Mouse (Mus musculus) erythroblast, embryonic 14.5 days (primary cell): ENCODE results near the gene Crebl2. TPM values are rescaled to one million over a fixed set of nuclear protein-coding genes. Genes with fewer than 3 reads are reported as not detected.

ENCODE experiments used
- H3K27me3 ChIP-seq: 2 replicates; pipeline ENCODE4 v1.6.1; 2012; ENCODE audit warnings: inconsistent platforms; ENCODE audit not compliant: control insufficient read depth
- H3K36me3 ChIP-seq: 2 replicates; pipeline ENCODE4 v1.6.1; 2012; ENCODE audit warnings: mild to moderate bottlenecking, inconsistent platforms; ENCODE audit not compliant: control insufficient read depth
- H3K4me1 ChIP-seq: 2 replicates; pipeline ENCODE4 v1.6.1; 2012; ENCODE audit warnings: inconsistent platforms; ENCODE audit not compliant: control insufficient read depth
- H3K4me3 ChIP-seq: replicated peaks from 2 replicates; pipeline ENCODE3; 2012; ENCODE audit warnings: moderate library complexity, mild to moderate bottlenecking, inconsistent platforms
- H3K9me3 ChIP-seq: 2 replicates; pipeline ENCODE4 v1.6.1; 2012; ENCODE audit warnings: low read length, inconsistent platforms, mixed read lengths; ENCODE audit not compliant: control insufficient read depth
- GATA1 ChIP-seq: IDR thresholded peaks from 2 replicates; pipeline ENCODE4 v1.6.1; 2012; ENCODE audit warnings: low read length, inconsistent platforms, mixed read lengths
- TAL1 ChIP-seq: IDR thresholded peaks from 3 replicates; pipeline ENCODE4 v1.6.1; 2012; ENCODE audit warnings: low read length, inconsistent platforms, mixed read lengths
- polyA plus RNA-seq: library from polyadenylated mRNA; stranded (reverse); fragments of >175 nt; gene quantifications from 2 replicates; pipeline ENCODE4 v1.2.3, GENCODE M21; 2012

Gene Crebl2
- polyA plus RNA-seq, 1 experiment, result 0.24 TPM

GRCm38 (mm10) chr6:134862671-134863104 lies 32.7 kb downstream of the Crebl2 start:
- Histone ChIP-seq H3K9me3 (no peaks in the 10 kb centered on the region), H3K4me3 (no peak overlapping the region), H3K4me1 (peaks cover 3% of the 10 kb centered on the region; the same call in 1 of the 2 replicates), H3K36me3 (no peaks in the 10 kb centered on the region), H3K27me3 (no peaks in the 10 kb centered on the region)
- no peak for TF ChIP-seq GATA1
- TF ChIP-seq TAL1, result no peak

DNA sequence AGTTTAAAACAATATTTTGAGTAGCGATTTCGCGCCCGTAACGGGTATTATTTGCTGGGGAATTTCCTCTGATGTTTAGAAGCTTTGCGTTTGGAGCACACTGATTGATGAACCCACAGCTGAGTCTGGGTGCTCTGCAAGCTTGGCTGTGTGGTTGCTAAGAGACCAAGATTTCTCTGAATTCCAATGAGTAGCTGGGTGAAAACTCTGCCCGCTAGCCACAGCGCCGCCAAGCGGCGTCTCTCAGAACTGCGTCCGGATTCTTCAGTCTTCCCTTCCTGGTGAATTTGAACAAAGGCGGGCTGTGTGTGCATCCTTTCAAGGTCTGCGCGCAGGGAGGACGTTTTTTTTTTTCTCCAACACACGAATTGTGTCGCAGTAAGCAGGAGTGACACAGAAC lies 33.2 kb downstream of the Crebl2 start:
- no peak for TF ChIP-seq GATA1
- TF ChIP-seq TAL1, result no peak
- H3K9me3 ChIP-seq, result no peaks in the 10 kb centered on the region
- H3K36me3 ChIP-seq, result no peaks in the 10 kb centered on the region
- peaks cover 3% of the 10 kb centered on the region; the same call in 1 of the 2 replicates for H3K4me1 ChIP-seq
- no peak overlapping the region for H3K4me3 ChIP-seq
- no peaks in the 10 kb centered on the region for H3K27me3 ChIP-seq

GRCm38 (mm10) chr6:134866113-134866512 lies 36.2 kb downstream of the Crebl2 start:
- Histone ChIP-seq H3K4me1 (peaks cover 11% of the 10 kb centered on the region), H3K4me3 (no peak overlapping the region), H3K36me3 (peaks cover 3% of the 10 kb centered on the region), H3K9me3 (no peaks in the 10 kb centered on the region), H3K27me3 (no peaks in the 10 kb centered on the region)
- TF ChIP-seq TAL1, result no peak
- no peak for TF ChIP-seq GATA1

DNA sequence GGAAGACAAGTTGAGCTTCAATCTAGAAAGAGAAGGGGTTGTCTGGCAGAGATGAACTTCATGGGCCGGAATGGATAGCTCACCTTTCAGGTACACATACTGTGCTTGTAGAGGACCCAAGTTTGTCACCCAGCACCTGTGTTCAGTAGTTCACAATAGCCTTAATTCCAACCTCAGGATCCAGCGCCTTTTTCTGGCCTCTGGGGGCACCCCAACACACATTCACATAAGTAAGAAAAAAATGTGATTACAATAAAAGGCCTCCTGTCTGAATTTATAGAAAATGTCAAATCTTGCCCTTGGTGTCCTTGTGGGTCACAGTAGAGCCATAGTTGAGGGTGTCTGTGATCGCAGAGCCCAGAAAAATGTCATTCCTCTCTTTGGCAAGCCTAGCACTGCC lies 37.4 kb downstream of the Crebl2 start:
- TF ChIP-seq GATA1, result no peak
- no peak for TF ChIP-seq TAL1
- peaks cover 11% of the 10 kb centered on the region for H3K4me1 ChIP-seq
- peaks cover 3% of the 10 kb centered on the region for H3K36me3 ChIP-seq
- H3K27me3 ChIP-seq, result no peaks in the 10 kb centered on the region
- no peaks in the 10 kb centered on the region for H3K9me3 ChIP-seq
- no peak overlapping the region for H3K4me3 ChIP-seq

DNA sequence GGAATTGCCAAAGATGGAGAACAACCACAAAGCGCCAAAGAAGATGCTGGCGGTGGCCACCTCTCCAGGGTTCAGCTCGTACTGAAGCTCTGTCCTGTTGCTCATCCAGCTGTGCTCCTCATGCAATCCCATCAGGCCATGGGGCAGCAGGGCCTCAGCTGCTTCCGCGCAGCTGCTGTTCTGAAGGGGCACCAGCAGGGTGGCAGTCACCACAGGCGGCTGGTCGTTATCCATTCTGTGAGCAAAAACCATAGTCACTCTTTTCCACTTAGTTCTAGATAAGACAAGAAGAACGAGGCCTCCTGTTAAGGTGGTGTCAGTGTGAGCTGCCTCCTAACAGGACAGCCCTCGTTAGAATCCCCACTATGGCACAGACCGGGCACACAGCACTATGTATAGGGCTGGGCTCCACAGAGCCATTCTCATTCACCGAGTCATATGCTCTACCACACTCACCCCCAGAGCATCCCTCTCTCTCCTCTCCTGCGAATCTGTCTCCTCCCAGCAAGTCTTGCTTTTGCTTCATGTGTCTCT lies 40.3 kb downstream of the Crebl2 start:
- peaks cover 3% of the 10 kb centered on the region for H3K36me3 ChIP-seq
- H3K9me3 ChIP-seq, result no peaks in the 10 kb centered on the region
- TF ChIP-seq GATA1 (no peak), TAL1 (no peak)

GRCm38 (mm10) chr6:134870887-134871286 lies 40.9 kb downstream of the Crebl2 start:
- Histone ChIP-seq H3K36me3 (peaks cover 3% of the 10 kb centered on the region), H3K4me3 (no peak overlapping the region), H3K4me1 (peaks cover 11% of the 10 kb centered on the region), H3K27me3 (no peaks in the 10 kb centered on the region), H3K9me3 (no peaks in the 10 kb centered on the region)
- TF ChIP-seq GATA1 (no peak), TAL1 (no peak)

More for the DNA sequence above, 40.3 kb downstream of the Crebl2 start:
- Histone ChIP-seq H3K4me3 (no peak overlapping the region), H3K4me1 (peaks cover 11% of the 10 kb centered on the region), H3K27me3 (no peaks in the 10 kb centered on the region)

- H3K36me3 ChIP-seq, result peaks cover 3% of the 10 kb centered on the region
- H3K27me3 ChIP-seq, result no peaks in the 10 kb centered on the region
- no peak overlapping the region for H3K4me3 ChIP-seq
- H3K4me1 ChIP-seq, result peaks cover 8% of the 10 kb centered on the region
- no peaks in the 10 kb centered on the region for H3K9me3 ChIP-seq
- TF ChIP-seq GATA1 (no peak), TAL1 (no peak)
These were observed 42.3 kb downstream of the Crebl2 start for GRCm38 (mm10) chr6:134872236-134872635.

- Histone ChIP-seq H3K9me3 (no peaks in the 10 kb centered on the region), H3K36me3 (peaks cover 3% of the 10 kb centered on the region), H3K4me3 (no peak overlapping the region), H3K4me1 (peaks cover 8% of the 10 kb centered on the region), H3K27me3 (no peaks in the 10 kb centered on the region)
- TF ChIP-seq GATA1 (no peak), TAL1 (no peak)
These were observed 43.1 kb downstream of the Crebl2 start for GRCm38 (mm10) chr6:134873018-134873417.

DNA sequence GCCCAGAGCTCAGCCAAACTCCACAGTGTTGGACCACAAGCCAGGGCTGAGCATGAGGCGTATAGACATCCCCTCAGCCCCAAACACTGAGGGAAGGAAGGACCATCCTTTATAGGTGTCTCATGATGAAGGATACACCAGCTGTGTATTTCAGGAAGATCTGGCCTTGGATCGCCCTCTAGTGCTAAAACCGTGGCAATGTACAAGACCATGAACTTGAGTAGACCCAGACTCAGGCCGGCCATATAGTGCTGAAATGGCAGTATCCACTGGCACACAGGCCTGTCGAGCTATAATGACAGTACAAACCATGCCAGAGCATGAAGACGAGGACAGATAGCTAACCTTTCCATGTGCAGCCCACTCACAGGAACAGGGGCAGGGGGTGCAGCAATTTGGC lies 46.8 kb downstream of the Crebl2 start:
- H3K4me3 ChIP-seq, result no peak overlapping the region
- H3K27me3 ChIP-seq, result no peaks in the 10 kb centered on the region
- no peaks in the 10 kb centered on the region for H3K9me3 ChIP-seq
- no peaks in the 10 kb centered on the region; the same call in 1 of the 2 replicates for H3K36me3 ChIP-seq
- H3K4me1 ChIP-seq, result peaks cover 15% of the 10 kb centered on the region
- no peak for TF ChIP-seq TAL1
- TF ChIP-seq GATA1, result no peak

DNA sequence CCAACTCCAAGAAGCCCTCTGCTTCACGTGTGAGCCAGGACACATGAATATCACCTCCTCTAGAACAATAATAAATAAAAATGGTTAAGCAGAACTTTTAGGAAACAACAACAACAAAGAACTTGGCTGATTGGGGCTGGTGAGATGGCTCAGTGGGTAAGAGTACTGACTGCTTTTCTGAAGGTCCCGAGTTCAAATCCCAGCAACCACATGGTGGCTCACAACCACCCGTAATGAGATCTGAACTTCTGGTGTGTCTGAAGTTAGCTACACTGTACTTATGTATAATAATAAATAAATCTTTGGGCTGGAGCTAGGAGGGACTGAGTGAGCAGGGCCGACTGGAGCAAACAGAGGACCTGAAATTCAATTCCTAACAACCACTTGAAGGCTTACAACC lies 47.3 kb downstream of the Crebl2 start:
- peaks cover 15% of the 10 kb centered on the region for H3K4me1 ChIP-seq
- no peaks in the 10 kb centered on the region; the same call in 1 of the 2 replicates for H3K36me3 ChIP-seq
- H3K9me3 ChIP-seq, result no peaks in the 10 kb centered on the region; the same call in 1 of the 2 replicates
- H3K27me3 ChIP-seq, result no peaks in the 10 kb centered on the region
- no peak overlapping the region for H3K4me3 ChIP-seq
- TF ChIP-seq TAL1, result no peak
- TF ChIP-seq GATA1, result no peak
